Mouse (Mus musculus) right cerebral cortex, postnatal 25 days (tissue): ENCODE data around the gene Nagpa.

ENCODE experiments used
- DNase-seq: peaks from one replicate; pipeline ENCODE4 v3.0.0; 2022

Gene Nagpa

DNA sequence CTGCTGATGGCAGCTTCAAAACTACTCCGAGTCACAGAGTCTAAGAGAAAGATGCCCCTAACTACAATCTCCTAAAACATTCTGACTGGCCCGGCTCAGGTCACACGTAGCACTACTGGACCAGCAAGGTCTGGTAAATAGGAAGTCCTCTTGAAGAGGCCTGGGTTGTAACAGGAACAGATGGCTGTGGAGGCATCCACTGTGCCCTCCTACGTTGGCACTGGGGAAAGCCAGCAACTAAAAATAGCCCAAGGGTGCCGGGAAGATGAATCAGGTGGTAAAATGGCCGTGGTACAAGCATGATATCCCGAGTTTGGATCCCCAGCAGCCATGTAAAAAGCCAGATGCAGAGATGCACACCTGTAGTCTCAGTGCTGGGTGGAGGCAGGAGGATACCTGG, 17.6 kb downstream of the Nagpa start:
- DNase-seq: peak; percentile 36

DNA sequence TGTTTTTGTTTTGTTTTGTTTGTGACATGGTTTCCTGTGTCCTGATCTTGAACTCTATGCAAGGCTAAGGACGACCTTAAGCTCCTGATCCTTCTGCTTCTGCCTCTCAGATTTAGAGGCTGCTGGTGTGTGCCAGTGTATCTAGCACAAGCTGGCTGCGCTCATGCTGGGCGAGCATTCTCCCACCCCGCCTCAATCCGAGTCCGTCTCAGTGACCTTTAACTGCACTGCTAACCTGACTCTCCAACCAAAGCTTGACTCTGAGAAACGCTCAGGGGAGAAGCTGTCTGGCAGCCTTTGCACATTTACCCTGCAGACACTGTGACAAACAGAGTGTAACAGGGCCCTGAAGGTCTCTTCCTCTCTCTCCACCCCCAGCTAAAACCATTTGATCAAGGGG, 18.1 kb downstream of the Nagpa start:
- DNase-seq: no peak

DNA sequence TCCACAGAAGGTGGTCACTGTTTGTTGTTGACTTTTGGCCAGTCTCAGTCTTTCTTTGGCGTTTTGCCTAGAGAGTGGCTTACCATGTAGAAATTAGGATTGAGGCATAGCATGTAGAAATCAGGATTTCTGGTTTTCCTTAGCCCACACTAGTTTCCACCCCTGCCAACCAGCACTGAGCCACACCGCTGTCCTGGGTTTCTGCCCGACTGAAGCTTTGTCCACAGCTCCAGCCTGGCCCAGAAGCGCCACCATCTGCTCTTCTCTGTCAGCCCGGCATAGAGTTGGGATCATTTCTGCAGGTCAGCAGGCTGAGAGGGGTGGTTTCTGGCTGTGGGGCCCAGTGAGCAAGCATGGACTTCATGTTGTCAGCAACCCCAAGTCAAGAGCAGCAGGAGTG, 18.9 kb downstream of the Nagpa start:
- DNase-seq: no peak

DNA sequence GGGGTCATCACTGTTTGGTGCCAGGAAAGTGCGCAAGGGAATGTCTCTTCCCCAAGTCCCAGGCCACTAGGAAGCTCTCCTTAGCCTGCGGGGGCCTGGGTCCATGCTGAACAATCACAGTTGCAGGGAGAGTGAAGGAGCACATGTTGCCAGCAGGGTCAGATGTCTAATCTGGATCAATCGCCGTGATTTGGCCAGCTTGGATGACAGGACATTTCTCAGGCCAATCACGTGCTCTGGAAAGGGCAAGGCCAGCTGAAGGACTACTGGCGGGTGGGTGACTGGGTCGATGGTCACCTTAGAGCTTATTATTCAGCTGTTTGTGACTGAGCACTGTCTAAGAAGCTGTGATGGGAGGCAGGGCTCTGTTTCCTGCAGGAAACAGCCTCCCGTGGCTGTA, 19.7 kb downstream of the Nagpa start:
- no peak for DNase-seq

DNA sequence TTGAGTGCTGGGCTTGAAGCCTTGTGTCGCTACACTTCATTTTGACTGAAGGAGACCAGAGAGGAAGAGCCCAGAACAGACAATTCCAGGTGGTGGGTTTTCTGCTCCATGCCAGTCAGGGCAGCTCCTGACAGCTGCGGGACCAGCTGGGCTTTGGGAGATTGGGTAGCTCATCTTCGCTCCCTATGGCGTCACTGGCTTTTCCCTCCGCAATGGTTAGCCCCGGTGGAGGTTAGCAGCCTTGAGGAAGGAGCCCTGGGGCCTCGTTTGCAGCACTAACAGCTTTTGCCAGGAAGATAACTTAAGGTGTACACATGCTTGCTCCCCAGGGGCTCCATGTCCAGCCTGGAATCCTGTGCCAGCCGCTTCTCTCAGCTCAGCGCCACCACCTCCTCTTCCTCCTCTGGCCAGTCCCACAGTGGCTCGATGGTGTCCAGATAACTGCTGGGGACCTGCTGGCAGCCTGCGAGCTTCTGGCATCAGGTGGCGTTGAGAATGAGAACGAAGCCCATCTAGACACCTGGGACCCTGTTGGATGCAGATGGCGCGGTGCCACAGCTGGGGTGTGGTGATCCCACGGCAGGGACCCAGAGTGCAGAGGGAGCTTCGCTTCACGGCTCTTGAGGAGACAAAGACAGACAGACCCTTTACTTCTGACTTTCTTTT, 20.4 kb downstream of the Nagpa start:
- DNase-seq: no peak

DNA sequence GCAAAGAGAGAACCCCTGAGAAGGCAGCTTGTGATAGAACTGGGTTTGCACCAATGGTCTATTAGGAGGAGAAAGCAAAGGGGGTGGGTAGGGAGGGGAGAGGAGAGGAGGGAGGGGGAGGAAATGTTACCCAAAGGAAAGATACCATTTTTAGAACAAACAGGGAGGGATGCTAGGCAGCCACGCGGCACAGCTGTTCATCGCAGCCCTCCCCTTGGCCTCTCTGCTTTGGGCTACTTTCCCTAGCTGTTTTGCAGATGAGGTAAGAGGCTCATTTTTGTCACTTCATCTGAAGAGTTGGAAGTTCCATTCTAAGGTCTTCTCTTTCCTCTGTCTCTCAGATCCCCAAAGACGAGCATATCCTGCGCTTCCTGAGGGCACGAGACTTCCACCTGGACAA, 31.2 kb downstream of the Nagpa start:
- DNase-seq: no peak

DNA sequence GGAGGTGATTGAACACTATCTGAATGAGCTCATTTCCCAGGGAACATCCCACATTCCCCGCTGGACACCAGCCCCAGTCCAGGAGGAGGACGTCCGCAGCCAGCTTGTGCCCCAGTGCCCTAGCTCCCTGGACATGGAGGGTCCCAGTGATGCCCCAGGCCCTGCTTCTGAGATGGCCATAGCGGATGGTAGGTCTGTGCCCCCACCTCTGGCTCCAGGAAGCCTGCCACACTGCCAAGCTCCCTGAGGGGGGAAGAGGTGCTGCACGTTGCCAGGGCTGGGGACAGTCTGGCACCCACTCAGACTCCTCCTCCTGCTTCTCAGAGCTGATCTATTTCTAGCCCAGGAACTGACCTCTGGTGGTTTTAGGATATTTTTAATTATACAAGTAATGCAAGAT, 35.0 kb downstream of the Nagpa start:
- DNase-seq: no peak

DNA sequence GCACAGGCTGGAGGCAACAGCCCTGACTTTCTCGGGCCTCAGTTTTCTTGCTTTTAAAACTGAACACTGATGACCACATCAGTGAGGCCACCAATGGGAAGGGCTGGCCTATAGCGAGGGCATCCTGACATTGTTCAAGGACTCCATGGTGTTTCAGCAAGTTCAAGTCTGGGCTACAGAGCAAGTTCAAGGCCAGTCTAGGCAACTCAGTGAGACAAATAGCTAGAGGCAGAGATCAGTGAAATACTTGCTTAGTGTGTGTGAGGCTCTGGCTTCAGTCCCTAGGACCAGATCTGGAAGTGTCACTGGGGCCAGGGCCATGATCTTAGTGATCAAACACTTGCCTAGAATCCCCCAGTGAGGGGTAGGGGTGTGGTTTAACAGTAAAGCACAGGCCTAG, 35.8 kb downstream of the Nagpa start:
- DNase-seq: no peak

DNA sequence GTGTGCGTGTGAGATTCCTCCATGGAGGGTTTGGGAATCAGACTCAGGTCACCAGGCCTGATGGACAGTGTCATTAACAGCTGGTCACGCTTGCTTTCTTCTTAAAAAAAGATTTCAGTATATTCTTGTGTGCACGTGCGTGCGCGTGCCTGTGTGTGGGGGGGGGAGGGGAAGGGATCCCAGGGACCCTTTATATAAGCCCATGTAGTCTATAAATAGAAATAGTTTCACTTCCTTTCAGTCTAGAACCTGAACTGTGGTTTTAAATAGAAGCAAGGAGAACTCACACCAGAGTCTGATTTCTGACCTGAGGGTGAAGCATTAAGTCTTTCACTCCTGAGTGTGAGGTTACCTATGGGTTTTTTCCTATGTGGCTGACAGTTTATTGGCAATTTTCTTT, 39.5 kb downstream of the Nagpa start:
- no peak for DNase-seq

DNA sequence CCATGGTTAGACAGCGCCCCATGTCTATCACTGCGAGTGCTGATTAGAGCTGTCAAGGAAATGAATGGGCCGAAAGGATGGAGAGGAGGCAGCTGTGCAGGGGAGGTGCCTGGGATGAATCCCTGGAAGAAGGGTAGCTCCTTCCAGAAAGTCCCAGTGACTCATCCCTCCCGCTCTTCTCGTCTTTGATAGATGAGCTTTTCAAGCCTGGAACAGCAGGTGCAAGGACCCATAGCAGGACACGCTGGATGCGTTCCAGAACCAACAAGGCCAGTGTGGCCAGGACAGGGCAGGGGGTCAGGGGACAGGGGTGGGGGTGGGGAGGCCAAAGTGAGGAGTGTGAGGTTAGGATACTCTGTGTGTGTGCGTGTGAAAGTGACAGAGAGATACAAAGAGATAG, 44.6 kb downstream of the Nagpa start:
- no peak for DNase-seq

DNA sequence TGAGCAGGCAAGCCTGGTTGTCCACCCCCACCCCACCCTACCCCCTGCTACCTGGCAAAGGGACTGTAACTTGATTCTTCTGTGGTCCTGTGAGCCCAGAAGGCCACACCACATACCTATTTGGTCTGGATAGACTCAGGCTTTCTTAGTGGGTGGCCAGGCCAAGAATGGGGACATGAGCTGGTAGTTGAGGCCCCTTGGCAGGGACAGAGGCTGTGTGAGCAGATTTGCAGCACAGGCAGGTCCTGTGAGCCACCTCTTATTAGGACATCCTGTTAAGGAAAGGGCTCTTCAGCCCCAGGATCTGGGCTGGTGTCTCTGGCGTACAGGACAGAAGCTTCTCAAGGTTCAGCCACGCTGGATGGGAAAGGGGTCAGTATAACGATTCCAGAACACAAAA, 46.7 kb downstream of the Nagpa start:
- DNase-seq: no peak

DNA sequence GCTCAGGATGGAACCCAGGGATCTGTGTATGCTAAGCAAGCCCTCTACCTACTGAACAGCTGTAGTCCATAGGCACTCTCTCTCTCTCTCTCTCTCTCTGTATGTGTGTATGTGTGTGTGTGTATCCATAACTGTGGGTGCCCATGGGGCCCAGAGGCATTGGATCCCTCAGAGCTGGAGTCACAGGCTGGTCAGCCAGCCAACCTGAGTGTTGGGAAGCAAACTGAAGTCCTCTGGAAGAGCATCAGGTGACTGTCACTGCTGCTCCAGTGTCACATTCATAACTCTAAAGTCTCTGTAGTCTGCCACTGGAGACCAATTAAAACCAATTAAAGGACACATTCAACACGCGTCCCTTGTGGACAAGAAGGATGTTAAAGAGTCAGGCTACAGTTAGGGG, 47.3 kb downstream of the Nagpa start:
- no peak for DNase-seq

DNA sequence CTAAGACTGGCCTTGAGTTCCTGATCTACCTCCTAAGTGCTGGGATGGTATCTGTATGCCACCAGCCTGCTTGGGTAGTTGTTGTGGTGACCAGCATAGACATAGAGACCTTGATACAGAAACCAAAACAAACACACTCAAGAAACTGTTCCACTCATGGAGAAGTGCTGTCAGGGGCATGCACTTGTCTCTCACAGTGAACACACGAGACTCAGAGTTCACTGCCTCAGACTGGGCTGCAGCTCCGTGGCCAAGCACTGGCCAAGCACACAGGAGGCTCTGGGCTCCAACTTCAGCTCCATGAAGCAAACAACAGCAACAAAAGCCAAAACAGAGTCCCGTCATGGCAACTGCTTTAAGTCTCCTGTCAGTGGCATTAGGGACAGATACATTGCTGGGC, 48.8 kb downstream of the Nagpa start:
- no peak for DNase-seq

DNA sequence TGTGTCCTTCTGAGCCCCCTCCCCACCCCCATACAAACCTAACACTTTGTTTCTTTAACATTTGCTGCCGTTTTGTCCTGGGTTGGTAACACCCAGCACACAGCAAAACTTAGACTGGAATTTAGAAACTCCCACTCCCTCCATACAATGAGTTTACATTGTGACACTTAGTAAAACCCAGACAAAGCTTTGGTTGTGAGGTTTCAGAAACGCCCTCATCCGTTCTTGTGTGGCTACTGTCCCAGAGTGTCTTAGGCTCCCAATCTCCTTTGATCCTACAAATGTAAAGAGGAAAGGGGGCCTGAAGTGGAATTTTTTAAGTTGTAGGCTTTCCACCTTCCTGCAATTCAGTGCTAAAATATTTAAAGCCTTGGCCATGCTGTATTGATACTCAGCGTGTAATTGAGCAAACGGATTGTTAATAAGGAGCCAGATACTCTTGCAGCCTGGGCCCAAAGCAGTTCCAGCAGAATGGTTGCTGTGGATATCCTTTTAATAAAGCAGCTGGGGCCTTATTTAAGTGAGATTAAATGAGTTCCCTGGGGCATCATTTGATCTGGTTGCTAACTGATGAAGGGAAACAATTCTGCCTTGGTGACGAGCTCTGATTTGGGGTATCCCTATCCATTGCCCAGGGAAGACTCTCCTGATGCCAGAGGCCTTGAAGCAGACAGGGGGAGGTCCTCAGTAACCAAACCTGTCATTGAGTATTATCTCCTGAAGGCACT, 50.3 kb downstream of the Nagpa start:
- DNase-seq: no peak

DNA sequence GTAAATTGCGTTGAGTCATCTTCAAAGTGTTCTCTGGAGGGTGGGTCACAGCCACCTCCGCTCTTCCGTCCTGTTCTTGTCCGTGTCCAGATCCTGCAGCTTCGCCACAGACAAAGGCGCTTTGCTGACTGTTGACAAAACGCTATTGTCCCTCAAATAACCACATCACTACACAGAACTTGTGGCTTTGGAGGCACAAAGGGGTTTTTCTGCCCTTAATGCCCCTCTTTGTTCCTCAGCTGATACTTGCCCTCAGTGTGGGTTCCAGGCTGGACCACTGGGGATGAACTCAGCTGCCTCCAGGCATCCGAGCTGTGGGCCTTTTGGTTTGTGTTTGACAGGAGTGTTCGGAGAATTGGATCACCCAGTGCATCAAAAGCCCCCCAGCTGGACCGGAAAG, 53.3 kb downstream of the Nagpa start:
- DNase-seq: no peak

DNA sequence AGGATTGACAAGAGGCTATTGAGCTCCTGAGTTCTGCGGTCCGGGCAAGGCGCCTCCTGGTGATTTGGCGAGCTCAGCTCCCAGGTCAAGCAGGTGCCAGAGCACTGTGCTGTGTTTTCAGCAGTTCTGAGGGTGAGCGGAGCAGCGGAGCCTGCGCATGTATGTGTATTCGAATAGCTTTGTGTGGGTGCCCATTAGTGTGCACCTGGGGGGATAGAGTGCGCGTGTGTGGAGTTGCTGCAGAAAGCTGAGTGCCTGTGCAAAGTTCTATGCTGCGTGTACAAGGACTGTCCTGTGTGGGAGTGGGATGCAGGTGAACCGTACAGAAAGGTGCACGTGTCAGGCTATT, 56.8 kb downstream of the Nagpa start, which contains the start of gene Sec14l5:
Gene Sec14l5 (plus strand): TSS at position 73 of the 349 bp plus-strand sequence.
- DNase-seq: no peak

DNA sequence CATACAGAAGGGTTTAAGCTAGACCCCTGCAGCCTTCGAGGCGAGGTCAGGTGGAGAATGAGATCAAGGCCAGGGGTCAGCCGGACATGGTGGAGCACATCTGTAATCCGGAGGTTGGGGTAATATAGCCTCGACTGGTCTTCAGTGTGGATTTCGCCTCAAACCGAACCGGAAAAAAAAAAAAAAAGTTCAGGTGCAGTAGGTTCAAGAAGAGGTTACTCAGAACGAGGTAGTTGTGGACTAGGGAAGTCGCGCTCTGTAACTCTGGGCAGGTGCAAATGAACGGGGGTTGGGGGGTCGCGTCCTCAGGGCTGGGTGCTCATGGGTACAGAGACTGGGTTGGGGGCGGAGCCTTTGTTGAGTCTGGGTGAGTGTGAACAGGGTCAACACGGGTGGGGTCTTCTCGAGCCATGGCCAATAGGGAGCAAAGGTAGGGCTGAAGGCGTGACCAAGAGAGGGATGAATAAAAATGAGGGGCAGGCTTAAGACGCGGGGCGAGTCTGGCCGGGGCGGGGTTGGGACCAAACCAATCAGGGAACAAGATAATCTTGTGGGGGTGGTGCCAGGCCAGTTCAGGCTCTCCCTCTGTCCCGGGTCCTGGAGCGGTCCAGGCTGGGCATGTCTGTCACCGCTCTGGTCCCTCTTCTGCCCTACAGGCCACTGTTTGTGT, 57.3 kb downstream of the Nagpa start:
- DNase-seq: peak; percentile 25

DNA sequence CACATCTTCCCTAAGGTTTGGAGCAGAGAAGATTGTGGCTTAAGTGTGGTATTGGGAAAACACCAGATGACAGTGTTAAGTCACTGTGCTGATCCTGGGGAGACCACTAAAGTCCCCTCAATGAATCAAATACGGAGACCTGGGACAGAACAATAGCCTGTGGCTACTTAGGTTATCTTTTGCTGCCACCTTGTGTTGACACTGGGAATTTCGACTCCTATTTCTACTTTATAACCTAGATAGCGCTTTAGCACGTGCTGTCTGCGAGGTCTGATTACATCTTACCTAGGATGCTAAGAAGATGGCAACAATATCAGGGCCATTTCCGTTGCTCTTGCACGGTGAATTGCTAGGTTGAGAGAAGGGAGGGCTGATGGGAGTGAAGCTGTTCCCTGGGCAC, 58.2 kb downstream of the Nagpa start:
- DNase-seq: peak; percentile 57
